Mouse (Mus musculus) kidney, adult 2 months (tissue): ENCODE measurements around the gene Ctla4.

Source experiments
- CTCF ChIP-seq: fragments of 200-500 bp; conservative IDR thresholded peaks from 2 replicates; pipeline ENCODE4 v1.5.1; 2011; ENCODE audit warnings: low read depth, mild to moderate bottlenecking, control low read depth, low read length, moderate library complexity, mixed read lengths; ENCODE audit not compliant: insufficient read depth, insufficient read length
- POLR2A ChIP-seq: fragments of 200-500 bp; IDR thresholded peaks from one replicate; pipeline ENCODE4 v1.6.1; 2011; ENCODE audit warnings: low read depth, low read length, control low read depth

DNA sequence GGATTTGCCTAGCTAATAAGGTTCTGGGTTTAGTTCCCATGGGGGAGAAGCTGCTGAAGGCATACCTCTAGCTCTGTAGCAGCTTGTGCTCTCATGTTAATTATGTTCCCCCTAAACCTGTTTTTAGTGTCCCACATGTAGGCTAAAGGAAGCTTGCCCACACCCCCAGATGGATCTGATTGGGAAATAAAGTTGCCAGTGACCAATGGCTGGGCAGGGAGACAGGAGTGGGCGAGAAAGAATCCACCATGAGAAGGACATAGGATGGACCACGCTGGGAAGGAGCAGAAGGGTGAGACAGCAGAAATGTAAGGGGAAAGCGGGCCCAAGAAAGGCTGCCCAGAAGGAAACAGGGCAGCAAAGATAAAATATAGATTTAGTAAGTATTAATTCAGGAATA, 23.1 kb upstream of the Ctla4 start:
- TF ChIP-seq POLR2A (no peak), CTCF (no peak)
